Mouse (Mus musculus) MEL (cell line): ENCODE data around the gene Csad. TPM values are rescaled to one million over a fixed set of nuclear protein-coding genes. Genes with fewer than 3 reads are reported as not detected.

Experiments used
- DNase-seq: peaks from one replicate; pipeline ENCODE4 v3.0.0; 2011; ENCODE audit warnings: low read depth, low spot score
- H3K27ac ChIP-seq: 2 replicates; pipeline ENCODE4 v1.5.1; 2012; ENCODE audit warnings: low read depth, mild to moderate bottlenecking, control low read depth, low read length, moderate library complexity; ENCODE audit not compliant: control insufficient read depth
- H3K27me3 ChIP-seq, 2 experiments: fragments of 150-350 bp in 1 of 2; sonication (generic) in 1 of 2; 2 replicates each; pipeline ENCODE4 v1.6.1; 2012; ENCODE audit warnings: low read length in 2 of 2, mild to moderate bottlenecking in 2 of 2, improper control_type of control experiment in 1 of 2, moderate library complexity in 1 of 2; ENCODE audit not compliant: insufficient read depth in 2 of 2, control insufficient read depth in 1 of 2
- H3K36me3 ChIP-seq, 2 experiments: 2 replicates each; pipeline ENCODE4 v1.6.1; 2012 to 2014; ENCODE audit warnings: low read length in 2 of 2, improper control_type of control experiment in 1 of 2, inconsistent platforms in 1 of 2, mild to moderate bottlenecking in 1 of 2; ENCODE audit not compliant: insufficient read depth in 2 of 2, control insufficient read depth in 1 of 2
- H3K4me1 ChIP-seq, 2 experiments: fragments of 150-350 bp in 1 of 2; sonication (generic) in 1 of 2; 2 replicates each; pipeline ENCODE4 v1.6.1; 2012; ENCODE audit warnings: low read length in 2 of 2, improper control_type of control experiment in 1 of 2, mild to moderate bottlenecking in 1 of 2; ENCODE audit not compliant: insufficient read depth in 2 of 2, control insufficient read depth in 1 of 2
- H3K4me3 ChIP-seq, 2 experiments: fragments of 150-350 bp in 1 of 2; sonication (generic) in 1 of 2; 2 replicates each; pipeline ENCODE4 v1.5.1; 2012; ENCODE audit warnings: low read depth in 2 of 2, low read length in 2 of 2, mild to moderate bottlenecking in 2 of 2, moderate library complexity in 2 of 2, control low read depth in 1 of 2, improper control_type of control experiment in 1 of 2; ENCODE audit not compliant: control insufficient read depth in 1 of 2, insufficient read depth in 1 of 2
- H3K79me2 ChIP-seq: 2 replicates; pipeline ENCODE4 v1.6.1; 2012; ENCODE audit warnings: mild to moderate bottlenecking, low read length, moderate library complexity; ENCODE audit not compliant: control insufficient read depth, poor library complexity, insufficient read depth
- H3K9ac ChIP-seq: 2 replicates; pipeline ENCODE4 v1.6.1; 2012; ENCODE audit warnings: low read depth, mild to moderate bottlenecking, control low read depth, low read length, moderate library complexity; ENCODE audit not compliant: control insufficient read depth, poor library complexity, severe bottlenecking
- H3K9me3 ChIP-seq: fragments of 150-350 bp; sonication (generic); replicated peaks from 2 replicates; pipeline ENCODE4 v1.6.1; 2012; ENCODE audit warnings: mild to moderate bottlenecking, low read length, improper control_type of control experiment, moderate library complexity; ENCODE audit not compliant: insufficient read depth
- BHLHE40 ChIP-seq: IDR thresholded peaks from 2 replicates; pipeline ENCODE4 v1.6.1; 2012; ENCODE audit warnings: low read depth, mild to moderate bottlenecking, inconsistent platforms, low read length, improper control_type of control experiment, borderline replicate concordance
- GABPA ChIP-seq: IDR thresholded peaks from 2 replicates; pipeline ENCODE4 v1.6.1; 2012; ENCODE audit warnings: low read depth, mild to moderate bottlenecking, inconsistent platforms, low read length, improper control_type of control experiment, moderate library complexity
- MAX ChIP-seq: IDR thresholded peaks from 2 replicates; pipeline ENCODE4 v1.6.1; 2011; ENCODE audit warnings: low read length, improper control_type of control experiment
- MAZ ChIP-seq: IDR thresholded peaks from 2 replicates; pipeline ENCODE4 v1.6.1; 2012; ENCODE audit warnings: low read depth, mild to moderate bottlenecking, inconsistent platforms, low read length, improper control_type of control experiment
- MXI1 ChIP-seq: IDR thresholded peaks from 2 replicates; pipeline ENCODE4 v1.6.1; 2011; ENCODE audit warnings: mild to moderate bottlenecking, low read depth, low read length, improper control_type of control experiment
- MYC ChIP-seq: IDR thresholded peaks from 2 replicates; pipeline ENCODE4 v1.6.1; 2011; ENCODE audit warnings: low read depth, mild to moderate bottlenecking, low read length, improper control_type of control experiment, moderate library complexity
- RAD21 ChIP-seq: IDR thresholded peaks from 2 replicates; pipeline ENCODE4 v1.6.1; 2011; ENCODE audit warnings: mild to moderate bottlenecking, low read depth, low read length, improper control_type of control experiment
- RCOR1 ChIP-seq: IDR thresholded peaks from 2 replicates; pipeline ENCODE4 v1.6.1; 2012; ENCODE audit warnings: low read depth, mild to moderate bottlenecking, inconsistent platforms, low read length, improper control_type of control experiment
- TBP ChIP-seq: IDR thresholded peaks from 2 replicates; pipeline ENCODE4 v1.8.0; 2011; ENCODE audit warnings: low read depth, low read length, improper control_type of control experiment
- ZNF384 ChIP-seq: IDR thresholded peaks from 2 replicates; pipeline ENCODE4 v1.6.1; 2012; ENCODE audit warnings: low read depth, mild to moderate bottlenecking, inconsistent platforms, low read length, improper control_type of control experiment
- polyA plus RNA-seq, 2 experiments: library from polyadenylated mRNA; stranded (reverse) in 1 of 2; unstranded in 1 of 2; fragments of >175 nt in 1 of 2; fragments of >200 nt in 1 of 2; gene quantifications; 2 replicates each; pipeline versions ENCODE4 v1.2.1 to v1.2.4; 2012; ENCODE audit warnings: low replicate concordance in 2 of 2, low read depth in 1 of 2; ENCODE audit not compliant: insufficient read length in 2 of 2, insufficient read depth in 1 of 2, missing spikeins in 1 of 2
- total RNA-seq: library from RNA; depleted of rRNA; stranded (reverse); fragments of 300-350 nt; gene quantifications from 2 replicates; pipeline ENCODE4 v1.2.3, GENCODE M21; 2012

The Csad gene
- total and polyA plus RNA-seq, 3 experiments: 4.1 to 10.5 TPM; not detected in 1

DNA sequence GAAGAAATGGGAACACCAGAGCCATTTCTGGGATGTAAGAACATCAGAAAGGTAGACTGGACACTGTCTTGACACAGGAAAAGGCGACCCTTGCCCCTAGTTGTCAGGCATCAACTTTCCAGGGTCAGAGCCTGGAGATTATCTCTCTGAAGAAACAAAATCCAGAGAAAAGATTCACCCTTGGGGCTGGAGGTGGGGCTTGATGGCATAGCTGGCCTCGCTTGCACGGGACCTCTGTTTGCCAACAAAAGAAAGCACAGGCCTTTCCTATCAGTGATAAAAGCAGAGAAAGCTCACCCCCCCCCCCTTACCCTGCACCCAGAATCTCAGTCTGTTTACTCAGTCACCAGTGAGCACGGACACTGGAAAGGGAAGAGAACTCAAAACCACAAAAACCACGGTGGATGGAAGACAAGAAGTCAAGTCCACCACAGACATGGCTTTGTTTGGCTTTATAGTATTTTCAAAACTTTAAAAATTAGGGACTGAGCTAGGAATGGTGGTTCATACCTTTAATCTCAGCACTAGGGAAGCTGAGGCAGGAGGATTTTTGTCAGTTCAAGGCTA is 11.6 kb downstream of the Csad start:
- H3K4me3 ChIP-seq: no peak overlapping the region
- H3K79me2 ChIP-seq: no peaks in the 10 kb centered on the region
- H3K36me3 ChIP-seq: peaks cover 0 to 13% of the 10 kb centered on the region in 2 experiments; a peak in 2 of 4 replicates
- no peaks in the 10 kb centered on the region for H3K9me3 ChIP-seq
- no peak overlapping the region for H3K9ac ChIP-seq
- peak; percentile 24 for DNase-seq
- H3K27me3 ChIP-seq: no peaks in the 10 kb centered on the region
- TF ChIP-seq RCOR1 (peak; percentile 47; the same call in 1 of the 2 replicates), ZNF384 (no peak)
- no peak overlapping the region for H3K27ac ChIP-seq
- H3K4me1 ChIP-seq: peaks cover 11 to 20% of the 10 kb centered on the region in 2 experiments

DNA sequence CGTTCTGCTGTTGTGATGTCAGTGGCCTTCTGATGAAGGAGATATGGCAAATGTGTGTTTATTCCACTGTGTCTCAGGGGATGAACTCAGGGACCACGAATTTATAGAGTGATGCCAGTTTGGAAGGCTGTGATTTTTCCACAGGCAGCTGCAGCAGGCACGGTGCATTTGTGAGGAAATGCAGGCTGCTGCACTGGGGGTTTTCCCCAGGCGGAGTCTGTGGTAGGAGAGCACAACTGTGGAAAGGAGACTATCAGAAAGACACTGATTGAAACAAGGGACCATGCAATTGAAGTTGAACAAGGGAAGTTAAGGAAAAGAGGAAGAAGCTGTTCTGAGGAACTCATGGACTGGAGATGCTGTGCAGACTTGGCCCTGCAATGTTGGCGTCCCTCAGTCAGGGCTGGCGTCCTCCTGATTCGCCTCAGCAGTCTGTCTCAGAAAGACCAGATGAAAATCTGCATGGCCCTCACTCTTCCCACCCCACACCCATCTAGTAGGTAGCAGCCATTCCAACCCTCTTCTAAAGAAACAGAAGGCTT is 12.2 kb downstream of the Csad start:
- H3K4me1 ChIP-seq: peaks cover 11 to 20% of the 10 kb centered on the region in 2 experiments
- H3K27ac ChIP-seq: no peak overlapping the region
- no peaks in the 10 kb centered on the region for H3K27me3 ChIP-seq
- DNase-seq: peak; percentile 51
- no peaks in the 10 kb centered on the region for H3K79me2 ChIP-seq
- H3K9ac ChIP-seq: no peak overlapping the region
- H3K36me3 ChIP-seq: peaks cover 0 to 13% of the 10 kb centered on the region in 2 experiments; a peak in 2 of 4 replicates
- TF ChIP-seq RAD21: no peak
- TF ChIP-seq MYC: no peak
- TF ChIP-seq BHLHE40: no peak
- TF ChIP-seq MAZ: no peak
- TF ChIP-seq RCOR1: peak; percentile 37; the same call in 1 of the 2 replicates
- TF ChIP-seq, all 39 proteins: peak for 1
- Histone ChIP-seq H3K4me3 (no peak overlapping the region), H3K9me3 (no peaks in the 10 kb centered on the region)

DNA sequence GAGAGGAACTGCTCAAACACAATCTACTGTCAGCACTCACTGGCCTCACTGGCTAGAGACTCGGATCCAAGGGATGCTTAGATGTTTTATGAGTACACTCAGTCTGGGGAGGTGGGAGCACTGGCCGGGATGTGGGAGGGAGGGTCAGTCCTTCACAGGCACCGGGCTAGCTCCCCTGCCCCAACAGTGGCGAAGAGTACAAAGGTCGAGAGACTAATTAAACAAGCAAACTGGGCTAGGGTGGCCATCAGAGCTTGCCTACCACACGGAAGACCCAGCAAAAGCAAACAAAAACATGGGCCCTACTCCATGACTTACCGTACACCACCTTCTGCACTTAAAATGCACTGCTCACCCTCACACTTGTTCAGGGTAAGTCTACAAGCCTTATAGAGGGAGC is 12.8 kb downstream of the Csad start:
- peaks cover 0 to 13% of the 10 kb centered on the region in 2 experiments; a peak in 2 of 4 replicates for H3K36me3 ChIP-seq
- TF ChIP-seq MAX (no peak), MXI1 (no peak), GABPA (no peak), TBP (no peak), RCOR1 (no peak)
- DNase-seq: no peak
- H3K79me2 ChIP-seq: no peaks in the 10 kb centered on the region
- H3K4me1 ChIP-seq: peaks cover 11 to 20% of the 10 kb centered on the region in 2 experiments
- H3K9me3 ChIP-seq: no peaks in the 10 kb centered on the region
- no peak overlapping the region for H3K27ac ChIP-seq
- H3K9ac ChIP-seq: no peak overlapping the region
- no peak overlapping the region for H3K4me3 ChIP-seq
- no peaks in the 10 kb centered on the region for H3K27me3 ChIP-seq
